Mouse (Mus musculus): ENCODE results near the gene Bahcc1. TPM values are rescaled to one million over a fixed set of nuclear protein-coding genes. Genes with fewer than 3 reads are reported as not detected.

Gene Bahcc1
- polyA plus RNA-seq, 1 experiment from 2014 or later = 19.5 TPM

DNA sequence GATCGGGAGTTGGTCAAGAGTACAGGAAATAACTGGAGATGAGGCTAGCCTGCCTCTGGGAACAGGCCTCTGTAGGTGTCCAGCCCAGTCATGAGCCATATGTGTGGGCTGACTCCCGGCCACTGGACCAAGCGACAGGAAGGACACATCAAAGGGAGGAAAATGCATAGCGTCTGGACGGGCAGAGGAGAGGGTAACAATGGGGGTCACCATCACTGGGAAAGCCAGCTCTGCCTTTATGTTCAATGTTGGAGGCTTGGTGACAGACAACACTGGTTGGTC lies 74.3 kb downstream of the Bahcc1 start:
- peaks cover 30% of the 10 kb centered on the region for H3K27me3 ChIP-seq
- H3K36me3 ChIP-seq = no peaks in the 10 kb centered on the region
- H3K27ac ChIP-seq = 0 out of 2 replicates have a peak overlapping the region, but pooled peaks have one; percentile 5
- H3K9ac ChIP-seq (replicated peaks) = 0 out of 2 replicates have a peak overlapping the region, but pooled peaks have one; percentile 2
- H3K4me2 ChIP-seq (replicated peaks) = peak overlapping the region; percentile 10; the same call in 1 of the 2 replicates
- peaks cover 63% of the 10 kb centered on the region for H3K4me1 ChIP-seq (replicated peaks)
- no peak for ATAC-seq
- no peak overlapping the region for H3K4me3 ChIP-seq (replicated peaks)
- no peaks in the 10 kb centered on the region for H3K9me3 ChIP-seq
- WGBS = 10% methylated on average over 5 of the region's 5 CpGs

DNA sequence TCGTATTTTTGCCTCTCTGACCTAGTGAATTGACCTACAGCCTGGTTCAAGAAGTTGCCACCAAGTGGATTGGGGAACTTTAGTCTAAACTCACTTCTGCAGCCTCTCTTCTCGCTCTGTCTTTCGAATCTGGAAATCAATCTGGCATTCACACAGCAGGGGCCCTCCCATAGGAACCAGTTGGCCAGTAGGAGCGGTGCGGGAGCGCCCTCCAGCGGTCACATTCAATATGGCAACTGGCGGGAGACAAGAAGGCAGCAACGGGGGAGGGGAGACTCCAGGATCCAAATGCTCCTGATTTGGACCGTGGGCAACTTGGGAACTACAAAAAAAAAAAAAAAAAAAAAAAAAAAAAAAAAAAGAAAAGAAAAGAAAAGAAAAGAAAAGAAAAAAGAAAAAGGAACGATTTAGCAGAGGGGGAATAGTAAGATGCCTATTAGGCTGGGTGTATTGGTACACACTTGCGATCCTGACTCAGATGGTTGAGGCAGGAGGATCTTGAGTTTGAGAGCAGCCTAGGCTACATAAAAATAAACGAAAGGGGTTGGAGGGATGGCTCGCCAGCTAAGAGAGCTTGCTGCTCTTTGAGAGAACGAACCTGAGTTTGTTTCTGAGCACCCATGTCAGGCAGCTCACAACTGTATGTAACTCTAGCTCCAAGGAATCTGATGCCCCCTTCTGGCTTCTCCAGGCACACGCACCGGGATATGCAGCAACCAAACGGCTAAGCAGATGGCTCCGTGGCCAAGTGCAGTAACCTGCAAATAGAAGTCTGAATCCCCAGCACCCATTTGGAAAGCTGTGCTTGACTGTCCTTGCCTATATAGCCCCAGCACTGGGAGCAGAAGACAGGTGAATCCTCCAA lies 75.1 kb downstream of the Bahcc1 start:
- Histone ChIP-seq H3K9ac (replicated peaks) (peak overlapping the region; percentile 2; the same call in 1 of the 2 replicates), H3K27ac (no peak overlapping the region), H3K27me3 (peaks cover 30% of the 10 kb centered on the region), H3K4me3 (replicated peaks) (no peak overlapping the region), H3K36me3 (no peaks in the 10 kb centered on the region), H3K4me1 (replicated peaks) (peaks cover 64% of the 10 kb centered on the region), H3K9me3 (no peaks in the 10 kb centered on the region), H3K4me2 (replicated peaks) (peak overlapping the region; percentile 10; the same call in 1 of the 2 replicates)
- ATAC-seq = no peak
- 5% methylated on average over 19 of the region's 19 CpGs for WGBS

DNA sequence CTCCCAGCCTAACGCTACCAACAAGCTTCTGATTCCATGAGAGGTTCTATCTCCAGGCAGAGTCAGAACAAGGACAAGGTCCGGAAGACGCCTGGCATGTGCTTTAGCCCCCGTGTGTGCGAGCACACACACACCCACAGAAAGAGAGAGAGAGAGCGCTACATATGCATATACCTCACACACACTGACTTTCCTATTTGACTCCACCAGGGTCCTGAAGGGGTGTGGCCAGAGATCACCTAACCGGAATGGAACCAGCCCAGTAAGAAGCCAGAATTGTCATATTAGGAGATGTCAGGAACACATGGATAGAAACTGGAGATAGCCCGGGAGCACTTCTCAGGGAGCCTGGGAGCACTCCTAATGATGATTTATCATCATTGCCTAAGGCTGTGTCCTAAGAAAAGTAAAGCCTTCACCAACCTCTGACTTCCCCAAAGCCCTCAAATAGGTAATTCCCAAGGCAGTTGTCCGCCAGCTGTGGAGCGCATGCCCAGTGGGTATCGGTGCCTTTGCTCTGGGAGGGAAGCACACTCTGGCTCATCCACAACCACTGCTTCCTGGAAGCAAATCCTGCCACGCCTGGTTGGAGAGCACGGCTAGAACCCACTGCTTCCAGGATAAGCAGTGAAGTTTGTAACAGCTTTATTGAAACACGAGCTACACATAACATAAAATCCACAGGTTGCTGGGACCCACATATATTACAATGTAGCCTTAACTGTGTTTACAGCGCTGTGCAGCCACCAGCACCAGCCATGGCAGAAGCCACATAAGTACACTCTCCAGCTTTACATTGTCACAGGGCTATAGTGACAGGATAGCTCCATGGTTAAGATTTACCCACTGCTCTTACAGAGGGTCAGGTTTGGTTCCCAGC lies 75.9 kb downstream of the Bahcc1 start:
- Histone ChIP-seq H3K9me3 (no peaks in the 10 kb centered on the region), H3K9ac (replicated peaks) (no peak overlapping the region; the same call in 1 of the 2 replicates), H3K4me1 (replicated peaks) (peaks cover 60% of the 10 kb centered on the region), H3K4me2 (replicated peaks) (no peak overlapping the region), H3K27ac (no peak overlapping the region), H3K36me3 (no peaks in the 10 kb centered on the region), H3K27me3 (peaks cover 23% of the 10 kb centered on the region), H3K4me3 (replicated peaks) (no peak overlapping the region)
- 55% methylated on average over 15 of the region's 15 CpGs for WGBS
- ATAC-seq = no peak

DNA sequence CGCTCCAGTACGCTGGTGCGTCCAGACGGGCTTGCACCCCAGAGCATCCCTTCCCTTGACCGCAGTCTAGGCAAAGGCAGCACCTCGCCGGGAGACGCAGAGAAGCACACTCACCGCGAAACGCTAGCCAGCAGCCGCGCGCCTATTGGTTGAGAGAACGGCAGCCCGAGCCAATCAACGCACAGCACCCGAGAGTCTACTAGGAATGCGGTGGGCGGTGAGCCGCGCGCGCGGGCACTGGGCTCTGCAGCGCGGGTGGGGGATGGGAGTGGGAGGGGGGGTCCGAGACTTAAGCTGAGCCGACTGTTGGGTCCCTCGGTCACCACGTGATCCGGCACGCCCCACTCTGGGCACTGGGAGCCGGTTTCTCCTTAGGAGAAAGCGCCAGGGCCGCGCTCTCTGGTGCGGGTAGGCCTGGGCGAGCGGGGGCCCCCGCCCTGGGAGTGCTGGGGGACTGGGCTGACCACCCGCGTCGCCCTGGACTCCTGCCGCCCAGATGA lies 78.1 kb downstream of the Bahcc1 start:
- Histone ChIP-seq H3K36me3 (no peaks in the 10 kb centered on the region), H3K4me1 (replicated peaks) (peaks cover 59% of the 10 kb centered on the region)
- ATAC-seq = peak; percentile 93

DNA sequence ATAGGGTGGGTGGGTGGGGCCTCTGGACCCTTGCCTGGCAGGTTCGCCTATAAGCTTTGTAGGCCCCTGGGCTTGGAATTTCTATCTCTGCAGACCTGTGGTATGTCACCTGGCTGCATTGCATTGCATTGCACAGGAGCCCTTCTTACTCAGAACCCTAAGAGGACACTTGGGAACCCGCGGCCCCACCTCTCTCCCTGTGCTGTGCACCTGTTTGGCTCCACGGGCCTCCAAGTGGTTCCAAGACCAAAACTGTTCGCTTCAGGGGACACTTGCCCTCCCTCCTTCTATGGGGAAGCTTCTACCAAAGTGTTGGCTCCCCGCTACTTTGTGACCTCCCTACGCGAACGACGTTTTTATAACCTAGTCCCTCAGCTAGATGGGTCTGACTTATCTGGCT lies 78.8 kb downstream of the Bahcc1 start:
- Histone ChIP-seq H3K27me3 (peaks cover 14% of the 10 kb centered on the region), H3K4me3 (replicated peaks) (peak overlapping the region; percentile 42), H3K9me3 (no peaks in the 10 kb centered on the region), H3K4me1 (replicated peaks) (peaks cover 55% of the 10 kb centered on the region), H3K9ac (replicated peaks) (peak overlapping the region; percentile 71), H3K27ac (peak overlapping the region; percentile 95), H3K36me3 (no peaks in the 10 kb centered on the region), H3K4me2 (replicated peaks) (peak overlapping the region; percentile 71)
- no peak for ATAC-seq
- WGBS = 46% methylated on average over 10 of the region's 10 CpGs

More for the DNA sequence above, 78.1 kb downstream of the Bahcc1 start:
- peak overlapping the region; percentile 71 for H3K9ac ChIP-seq (replicated peaks)
- H3K9me3 ChIP-seq = no peaks in the 10 kb centered on the region
- peak overlapping the region; percentile 71 for H3K4me2 ChIP-seq (replicated peaks)
- peak overlapping the region; percentile 95 for H3K27ac ChIP-seq
- H3K27me3 ChIP-seq = peaks cover 21% of the 10 kb centered on the region
- WGBS = 3% methylated on average over 45 of the region's 45 CpGs
- peak overlapping the region; percentile 42 for H3K4me3 ChIP-seq (replicated peaks)

DNA sequence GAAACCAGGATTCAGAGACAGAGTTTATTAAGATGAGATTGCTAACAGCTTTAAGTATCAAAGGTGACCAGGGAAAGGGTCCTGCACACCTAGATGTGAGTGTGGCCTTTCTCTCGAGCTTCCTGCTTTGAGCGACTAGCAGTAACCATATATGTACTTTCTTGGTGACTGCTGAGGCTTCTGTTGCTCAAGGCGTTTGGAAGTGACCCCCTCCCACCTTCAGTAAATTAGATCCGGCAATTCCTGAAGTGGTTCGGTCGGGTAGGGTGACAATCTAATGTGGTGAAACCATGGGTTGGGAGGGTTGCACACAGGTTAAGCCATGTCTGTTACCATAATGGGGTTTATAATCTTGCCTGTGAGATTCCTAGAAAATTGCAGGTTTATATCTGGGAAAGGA lies 79.3 kb downstream of the Bahcc1 start:
- no peak overlapping the region for H3K4me2 ChIP-seq (replicated peaks)
- 81% methylated on average over 6 of the region's 6 CpGs for WGBS
- H3K9me3 ChIP-seq = no peaks in the 10 kb centered on the region
- no peak overlapping the region for H3K9ac ChIP-seq (replicated peaks)
- H3K27ac ChIP-seq = peak overlapping the region; percentile 95; the same call in 1 of the 2 replicates
- H3K4me3 ChIP-seq (replicated peaks) = no peak overlapping the region
- H3K36me3 ChIP-seq = no peaks in the 10 kb centered on the region
- peaks cover 9% of the 10 kb centered on the region; the same call in 1 of the 2 replicates for H3K27me3 ChIP-seq
- no peak for ATAC-seq
- peaks cover 55% of the 10 kb centered on the region for H3K4me1 ChIP-seq (replicated peaks)

DNA sequence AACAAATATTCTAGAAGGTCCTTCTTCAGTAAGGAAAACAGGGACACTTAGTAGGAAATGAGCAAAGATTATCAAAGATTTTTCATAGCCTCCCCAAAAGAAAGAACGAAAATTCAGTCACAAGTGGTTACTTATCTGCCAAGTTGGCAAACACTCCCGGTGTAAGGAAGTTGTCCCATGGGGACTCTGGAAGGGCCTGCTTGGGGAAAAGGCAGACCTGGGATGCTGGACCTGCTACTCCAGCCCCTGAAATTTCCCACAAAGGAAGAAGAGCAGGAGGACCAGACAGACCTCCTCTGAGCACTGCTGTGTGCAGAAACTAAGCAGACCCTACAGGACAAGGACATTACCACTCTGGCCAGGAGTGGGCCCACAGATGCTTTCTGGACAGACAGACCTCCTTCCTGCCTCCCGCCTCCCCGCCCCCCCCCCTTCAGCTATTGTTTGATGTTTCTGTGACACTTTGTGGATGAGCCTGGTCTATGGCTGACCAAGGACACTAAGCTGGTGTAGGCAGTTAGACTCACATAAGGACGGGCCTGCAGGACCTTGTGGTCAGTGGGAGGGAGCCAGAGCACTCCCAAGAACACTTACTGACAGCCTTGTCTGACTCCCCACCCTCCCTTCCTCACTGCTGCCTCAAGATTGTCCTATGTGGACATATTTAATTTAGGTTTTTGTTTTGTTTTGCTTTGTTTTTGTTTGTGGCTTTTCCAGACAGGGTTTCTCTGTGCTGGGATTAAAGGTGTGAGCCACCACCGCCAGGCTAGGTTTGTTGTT lies 81.3 kb downstream of the Bahcc1 start:
- WGBS = 55% methylated on average over 6 of the region's 6 CpGs
- Histone ChIP-seq H3K36me3 (no peaks in the 10 kb centered on the region), H3K9ac (replicated peaks) (0 out of 2 replicates have a peak overlapping the region, but pooled peaks have one; percentile 19), H3K27me3 (0 out of 2 replicates have a peak, but pooled peaks cover 2% of the 10 kb centered on the region), H3K4me1 (replicated peaks) (peaks cover 48% of the 10 kb centered on the region), H3K4me3 (replicated peaks) (no peak overlapping the region), H3K27ac (peak overlapping the region; percentile 99), H3K4me2 (replicated peaks) (no peak overlapping the region), H3K9me3 (no peaks in the 10 kb centered on the region)
- no peak for ATAC-seq

DNA sequence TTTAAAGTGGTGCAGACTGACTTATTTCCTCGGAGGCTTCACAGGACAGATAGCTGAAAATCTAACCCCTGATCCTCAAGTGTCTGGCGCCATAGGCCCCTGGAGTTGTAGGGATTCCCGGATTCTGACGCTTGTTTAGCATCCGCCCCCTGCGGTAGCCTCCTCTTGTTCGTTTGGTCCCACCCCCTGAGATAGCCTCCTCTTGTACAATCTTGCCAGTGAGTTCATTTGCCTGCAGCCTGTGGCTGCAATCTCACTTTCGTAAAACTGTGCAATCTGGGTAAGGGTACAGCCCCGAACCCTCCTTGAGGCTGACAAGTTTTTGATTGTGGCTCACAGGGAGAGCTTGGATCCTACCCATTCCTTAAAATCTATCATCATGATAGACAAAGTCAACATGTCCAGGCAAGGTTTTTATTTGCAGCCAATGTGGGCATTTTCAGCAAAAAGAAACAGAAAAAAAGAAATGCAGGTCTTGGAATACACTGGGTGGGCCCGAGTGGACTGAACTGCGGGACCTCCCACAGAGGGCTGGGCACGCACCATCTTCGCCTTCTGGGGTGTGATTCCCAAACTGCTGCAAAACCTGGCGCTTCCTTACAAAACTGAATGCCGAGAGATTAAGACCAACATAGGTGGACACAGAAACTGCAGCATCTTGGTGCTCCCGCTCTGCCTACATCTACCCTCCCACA lies 82.1 kb downstream of the Bahcc1 start:
- Histone ChIP-seq H3K27ac (peak overlapping the region; percentile 99), H3K4me3 (replicated peaks) (peak overlapping the region; percentile 52), H3K4me2 (replicated peaks) (peak overlapping the region; percentile 89), H3K27me3 (no peaks in the 10 kb centered on the region), H3K4me1 (replicated peaks) (peaks cover 48% of the 10 kb centered on the region), H3K9me3 (no peaks in the 10 kb centered on the region), H3K9ac (replicated peaks) (peak overlapping the region; percentile 57), H3K36me3 (no peaks in the 10 kb centered on the region)
- ATAC-seq = no peak
- 32% methylated on average over 16 of the region's 16 CpGs for WGBS

DNA sequence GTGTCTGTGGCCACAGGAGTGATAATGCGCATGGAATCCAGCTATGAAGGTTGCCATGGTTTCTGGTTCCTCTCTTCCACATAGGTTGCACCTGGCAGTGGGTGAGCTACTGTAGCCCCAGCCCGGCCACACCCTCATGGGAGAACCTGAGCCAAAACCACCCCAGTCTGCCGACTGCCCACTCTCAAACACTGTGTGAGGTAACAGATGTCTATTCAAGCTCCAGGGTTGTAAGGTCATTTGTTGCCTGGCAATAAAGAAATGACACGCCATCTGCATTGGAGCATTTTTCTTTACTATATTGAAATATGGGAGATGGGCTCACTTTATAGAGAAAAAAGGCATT lies 82.6 kb downstream of the Bahcc1 start:
- peak overlapping the region; percentile 52 for H3K4me3 ChIP-seq (replicated peaks)
- H3K27me3 ChIP-seq = no peaks in the 10 kb centered on the region
- peak overlapping the region; percentile 89 for H3K4me2 ChIP-seq (replicated peaks)
- no peaks in the 10 kb centered on the region for H3K9me3 ChIP-seq
- no peaks in the 10 kb centered on the region for H3K36me3 ChIP-seq
- 19% methylated on average over 4 of the region's 4 CpGs for WGBS
- H3K27ac ChIP-seq = peak overlapping the region; percentile 99
- peaks cover 46% of the 10 kb centered on the region for H3K4me1 ChIP-seq (replicated peaks)
- H3K9ac ChIP-seq (replicated peaks) = peak overlapping the region; percentile 57
- ATAC-seq = peak; percentile 25; the same call in 1 of the 2 replicates

DNA sequence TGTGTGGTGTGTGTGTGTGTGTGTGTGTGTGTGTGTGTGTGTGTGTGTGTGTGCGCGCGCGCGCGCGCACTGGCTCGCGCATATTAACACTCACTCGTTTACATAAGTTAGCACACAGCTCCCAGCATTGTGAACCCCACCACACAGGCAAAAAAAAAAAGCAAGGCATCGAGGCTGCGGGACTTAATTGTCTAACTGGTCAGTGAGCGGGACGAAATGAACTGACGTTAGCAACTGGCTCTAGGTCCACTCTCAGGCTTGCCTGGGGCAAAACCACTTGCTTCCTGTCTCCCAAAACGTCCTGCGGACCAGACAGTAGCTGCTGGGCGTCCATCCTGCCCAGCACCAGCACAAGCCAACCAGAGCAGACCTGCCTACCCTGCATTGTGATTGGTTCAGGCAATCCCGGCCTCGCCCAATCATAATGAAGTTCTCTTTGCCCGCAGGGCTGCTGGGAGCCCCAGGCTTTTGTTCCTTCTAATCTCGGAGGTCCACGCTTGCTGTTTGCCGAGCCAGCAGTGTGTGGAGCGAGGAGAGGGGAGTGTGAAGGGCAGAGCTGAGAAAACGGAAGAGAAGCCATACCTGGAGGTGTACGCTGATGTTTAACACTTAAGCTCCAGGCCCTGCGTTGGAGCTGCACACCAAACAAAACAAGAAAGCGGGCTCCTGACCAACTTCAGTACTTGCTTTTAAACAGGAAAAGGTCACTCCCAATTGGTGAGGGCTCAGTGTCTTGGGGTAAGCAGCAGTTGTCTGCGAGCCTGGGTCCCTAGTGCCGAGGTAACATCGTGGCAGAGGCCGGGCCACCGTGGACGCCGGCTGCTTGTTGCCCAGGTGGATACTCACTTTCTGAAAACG lies 83.3 kb downstream of the Bahcc1 start:
- Histone ChIP-seq H3K27ac (peak overlapping the region; percentile 99), H3K9ac (replicated peaks) (peak overlapping the region; percentile 86), H3K4me1 (replicated peaks) (peaks cover 42% of the 10 kb centered on the region), H3K9me3 (no peaks in the 10 kb centered on the region), H3K4me2 (replicated peaks) (peak overlapping the region; percentile 89), H3K4me3 (replicated peaks) (peak overlapping the region; percentile 52), H3K36me3 (no peaks in the 10 kb centered on the region), H3K27me3 (no peaks in the 10 kb centered on the region)
- WGBS = 3% methylated on average over 37 of the region's 37 CpGs
- peak; percentile 97 for ATAC-seq
